Mouse (Mus musculus) intestine, embryonic 15.5 days (tissue): ENCODE results near the gene Ccdc74a. TPM values are rescaled to one million over a fixed set of nuclear protein-coding genes. Genes with fewer than 3 reads are reported as not detected.

Source experiments
- ATAC-seq: fragments of 200-750 bp; cut with Nextera tagmentation; 2 replicates; pipeline ENCODE4 v1.8.0; 2017; ENCODE audit warnings: moderate TSS enrichment, moderate library complexity
- H3K27ac ChIP-seq: fragments of 300-500 bp; sonication (generic); 2 replicates; pipeline ENCODE4 v1.5.1; 2015; ENCODE audit warnings: mild to moderate bottlenecking, inconsistent platforms
- H3K27me3 ChIP-seq: fragments of 300-500 bp; sonication (generic); replicated peaks from 2 replicates; pipeline ENCODE4 v1.6.1; 2015; ENCODE audit warnings: inconsistent platforms
- H3K36me3 ChIP-seq: fragments of 300-500 bp; sonication (generic); 2 replicates; pipeline ENCODE4 v1.6.1; 2015; ENCODE audit warnings: inconsistent platforms
- H3K4me1 ChIP-seq: fragments of 300-500 bp; sonication (generic); replicated peaks from 2 replicates; pipeline ENCODE4 v1.6.1; 2015; ENCODE audit warnings: inconsistent platforms
- H3K4me2 ChIP-seq: fragments of 300-500 bp; sonication (generic); replicated peaks from 2 replicates; pipeline ENCODE4 v1.6.1; 2015; ENCODE audit warnings: mild to moderate bottlenecking, inconsistent platforms
- H3K4me3 ChIP-seq: fragments of 300-500 bp; sonication (generic); replicated peaks from 2 replicates; pipeline ENCODE4 v1.5.1; 2015; ENCODE audit warnings: inconsistent platforms
- H3K9ac ChIP-seq: fragments of 300-500 bp; sonication (generic); 2 replicates; pipeline ENCODE4 v1.6.1; 2015; ENCODE audit warnings: inconsistent platforms
- H3K9me3 ChIP-seq: fragments of 300-500 bp; sonication (generic); 2 replicates; pipeline ENCODE4 v1.6.1; 2016; ENCODE audit warnings: inconsistent platforms
- WGBS: fragments of 180-500 bp; shearing (Covaris S2); methylation state at CpG from one replicate; pipeline ENCODE4 v1.1.7; 2015; 5-methylcytosine and 5-hydroxymethylcytosine counted together
- polyA plus RNA-seq: library from polyadenylated mRNA; unstranded; fragments of >200 nt; fragmentation: Nextera tagmentation; extraction: Ambion mirVana; gene quantifications from 2 replicates; pipeline ENCODE4 v1.2.1, GENCODE M21; 2015

The Ccdc74a gene
- polyA plus RNA-seq, 1 experiment from 2014 or later: 6.7 TPM

DNA sequence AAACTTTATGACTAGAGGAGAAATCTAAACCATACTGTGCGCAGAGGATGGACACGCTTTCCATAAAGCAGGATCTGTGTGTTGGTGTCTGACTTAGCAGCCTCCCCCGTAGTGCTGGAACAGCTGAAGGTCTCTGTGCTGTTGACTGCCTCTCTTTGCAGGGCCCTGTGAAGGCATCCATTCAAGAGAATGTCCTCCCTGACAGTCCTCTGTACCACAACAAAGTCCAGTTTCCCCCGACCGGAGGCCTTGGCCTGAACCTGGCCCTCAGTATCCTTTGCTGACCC is 20.1 kb upstream of the Ccdc74a start:
- Histone ChIP-seq H3K27me3 (no peaks in the 10 kb centered on the region), H3K4me1 (no peaks in the 10 kb centered on the region), H3K4me3 (no peak overlapping the region), H3K4me2 (no peak overlapping the region), H3K27ac (no peak overlapping the region), H3K36me3 (peaks cover 37% of the 10 kb centered on the region), H3K9ac (no peak overlapping the region), H3K9me3 (no peaks in the 10 kb centered on the region)
- no peak for ATAC-seq
- WGBS: 93% methylated on average over 5 of the region's 5 CpGs

DNA sequence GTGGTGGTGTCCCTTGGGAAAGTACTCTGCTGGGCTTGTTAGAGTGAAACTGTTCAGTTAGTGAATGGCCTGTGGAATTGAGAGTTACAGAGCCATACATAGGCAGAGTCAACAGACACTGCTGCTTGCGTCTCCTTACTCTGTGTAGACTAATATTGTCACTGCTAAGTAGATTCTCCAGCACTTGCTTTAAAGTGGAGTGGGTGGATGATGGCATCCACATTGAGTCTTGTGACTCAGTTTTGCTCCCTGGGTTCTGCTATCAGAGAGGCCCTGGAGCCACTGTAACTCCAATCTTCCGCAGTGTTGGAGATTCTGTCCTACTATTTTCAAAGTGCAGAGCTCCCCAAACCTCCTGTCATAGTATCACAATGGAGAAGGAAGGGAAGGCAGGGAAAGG is 13.7 kb upstream of the Ccdc74a start:
- no peaks in the 10 kb centered on the region for H3K4me1 ChIP-seq
- H3K27ac ChIP-seq: no peak overlapping the region
- no peaks in the 10 kb centered on the region for H3K27me3 ChIP-seq
- H3K36me3 ChIP-seq: peaks cover 23% of the 10 kb centered on the region
- no peak overlapping the region for H3K4me2 ChIP-seq
- ATAC-seq: no peak
- H3K9ac ChIP-seq: no peak overlapping the region
- 95% methylated on average over 2 of the region's 2 CpGs for WGBS
- no peak overlapping the region for H3K4me3 ChIP-seq
- H3K9me3 ChIP-seq: no peaks in the 10 kb centered on the region

DNA sequence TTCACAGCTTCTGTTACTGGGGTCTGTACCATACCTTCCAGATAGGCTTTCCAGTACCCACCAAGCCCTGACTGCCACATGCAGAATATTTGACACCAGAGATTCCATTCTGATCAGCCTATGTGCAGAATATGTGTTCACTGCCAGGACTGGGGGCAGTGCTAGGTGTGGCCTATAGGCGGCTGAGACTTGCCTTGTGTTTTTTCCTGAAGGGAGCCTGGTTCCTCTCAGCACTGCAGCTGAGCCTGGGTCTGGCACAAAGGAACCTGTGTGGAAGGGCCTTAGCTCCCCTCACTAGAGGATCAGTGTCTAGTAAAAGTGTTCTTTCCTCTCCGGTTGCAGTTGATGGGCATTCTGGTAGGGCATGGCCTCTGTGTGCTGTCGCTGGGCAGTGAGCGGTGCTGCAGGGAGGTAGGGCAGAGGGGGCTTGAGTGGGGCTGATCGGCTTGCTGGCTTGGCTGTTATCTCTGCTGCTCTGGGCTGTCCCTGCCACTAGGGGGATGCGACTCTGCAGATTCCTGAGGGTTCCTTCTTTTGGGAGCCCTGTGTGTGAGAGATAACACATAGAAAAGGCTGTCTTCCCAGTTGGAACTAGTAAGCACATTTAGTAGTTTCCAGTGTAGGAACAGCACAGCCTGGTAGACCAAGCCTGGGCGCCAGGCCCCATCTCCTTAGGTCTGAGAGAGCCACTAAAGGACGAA is 12.6 kb upstream of the Ccdc74a start:
- H3K9me3 ChIP-seq: no peaks in the 10 kb centered on the region
- no peaks in the 10 kb centered on the region for H3K27me3 ChIP-seq
- H3K4me3 ChIP-seq: no peak overlapping the region
- H3K27ac ChIP-seq: no peak overlapping the region
- no peak overlapping the region for H3K4me2 ChIP-seq
- ATAC-seq: no peak
- no peaks in the 10 kb centered on the region for H3K4me1 ChIP-seq
- 72% methylated on average over 8 of the region's 8 CpGs for WGBS
- H3K9ac ChIP-seq: no peak overlapping the region
- peaks cover 25% of the 10 kb centered on the region for H3K36me3 ChIP-seq

DNA sequence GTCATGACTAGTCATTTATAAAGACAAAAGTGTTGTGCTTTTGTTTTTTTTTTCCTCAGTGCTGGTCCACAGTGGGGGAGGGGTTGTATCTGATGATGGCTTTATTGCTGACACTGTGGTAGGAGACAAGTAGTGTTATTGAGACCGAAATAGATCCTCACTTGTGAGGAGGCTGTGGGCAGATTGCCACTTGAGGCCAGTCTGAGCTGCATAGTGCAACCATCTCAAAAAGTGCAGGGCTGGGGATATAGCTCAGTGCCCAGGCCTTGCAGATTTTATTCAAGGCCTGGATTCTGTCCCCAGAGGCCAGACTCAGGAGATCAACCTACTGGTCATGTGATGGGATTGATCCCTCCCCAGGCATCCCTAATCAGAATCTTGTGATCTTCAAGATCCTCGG is 9.4 kb upstream of the Ccdc74a start:
- H3K27ac ChIP-seq: no peak overlapping the region
- H3K4me3 ChIP-seq: no peak overlapping the region
- H3K4me1 ChIP-seq: no peaks in the 10 kb centered on the region
- H3K4me2 ChIP-seq: no peak overlapping the region
- 90% methylated on average over 2 of the region's 2 CpGs for WGBS
- no peak overlapping the region for H3K9ac ChIP-seq
- peaks cover 34% of the 10 kb centered on the region for H3K36me3 ChIP-seq
- ATAC-seq: no peak
- no peaks in the 10 kb centered on the region for H3K9me3 ChIP-seq
- no peaks in the 10 kb centered on the region for H3K27me3 ChIP-seq

DNA sequence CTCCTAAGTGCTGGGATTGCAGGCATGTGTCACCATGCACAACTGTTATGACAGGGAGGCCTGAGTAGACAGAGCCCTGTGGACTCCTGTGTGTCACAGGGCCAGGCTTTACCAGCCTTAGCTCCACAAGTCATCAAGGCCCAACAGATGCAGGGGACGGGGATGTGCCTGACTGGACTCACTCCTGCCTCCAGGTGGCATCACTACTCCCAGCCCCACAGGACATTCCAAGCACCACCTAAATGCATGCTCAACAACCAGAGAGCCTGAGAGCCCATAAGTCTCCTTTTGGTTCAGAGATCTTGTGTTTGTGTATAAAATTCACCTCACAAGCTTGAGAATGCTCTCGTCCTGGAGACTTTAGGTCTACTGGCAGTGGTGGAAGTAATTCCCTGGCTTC is 8.7 kb upstream of the Ccdc74a start:
- H3K4me3 ChIP-seq: no peak overlapping the region
- H3K9me3 ChIP-seq: no peaks in the 10 kb centered on the region
- no peak overlapping the region for H3K27ac ChIP-seq
- no peaks in the 10 kb centered on the region for H3K4me1 ChIP-seq
- H3K36me3 ChIP-seq: peaks cover 34% of the 10 kb centered on the region
- no peak overlapping the region for H3K9ac ChIP-seq
- no peak overlapping the region for H3K4me2 ChIP-seq
- 75% methylated on average over 2 of the region's 2 CpGs for WGBS
- ATAC-seq: no peak
- H3K27me3 ChIP-seq: no peaks in the 10 kb centered on the region

DNA sequence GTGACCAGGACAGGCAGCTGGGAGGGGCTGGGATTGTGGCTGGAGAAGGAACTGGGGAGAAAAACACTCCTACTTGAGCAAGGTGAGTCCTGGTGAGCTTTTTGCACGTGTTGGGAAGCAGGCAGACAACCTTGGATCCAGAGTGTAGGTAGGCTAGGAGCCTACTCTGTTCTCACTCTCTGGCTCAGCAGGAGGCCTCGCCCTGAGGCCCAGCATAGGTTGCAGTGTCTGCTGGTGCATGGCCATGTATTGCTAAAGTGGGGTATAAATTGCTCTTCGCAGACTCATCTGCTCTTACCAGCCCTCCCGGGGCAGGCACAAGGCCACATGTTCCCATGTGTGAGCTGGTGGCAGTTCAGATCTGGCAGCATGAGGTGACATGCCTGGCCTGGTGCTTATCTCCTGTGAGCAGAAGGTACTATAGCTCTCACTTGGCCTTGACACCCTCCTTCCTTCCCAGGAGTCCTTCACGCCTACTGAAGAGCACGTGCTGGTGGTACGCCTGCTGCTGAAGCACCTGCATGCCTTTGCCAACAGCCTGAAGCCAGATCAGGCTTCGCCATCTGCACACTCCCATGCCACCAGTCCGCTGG is 8.1 kb upstream of the Ccdc74a start:
- no peak overlapping the region for H3K27ac ChIP-seq
- H3K9ac ChIP-seq: no peak overlapping the region
- no peak overlapping the region for H3K4me2 ChIP-seq
- H3K4me1 ChIP-seq: no peaks in the 10 kb centered on the region
- 87% methylated on average over 9 of the region's 9 CpGs for WGBS
- peak; percentile 69 for ATAC-seq
- H3K4me3 ChIP-seq: no peak overlapping the region
- no peaks in the 10 kb centered on the region for H3K27me3 ChIP-seq
- peaks cover 35% of the 10 kb centered on the region for H3K36me3 ChIP-seq
- H3K9me3 ChIP-seq: no peaks in the 10 kb centered on the region

DNA sequence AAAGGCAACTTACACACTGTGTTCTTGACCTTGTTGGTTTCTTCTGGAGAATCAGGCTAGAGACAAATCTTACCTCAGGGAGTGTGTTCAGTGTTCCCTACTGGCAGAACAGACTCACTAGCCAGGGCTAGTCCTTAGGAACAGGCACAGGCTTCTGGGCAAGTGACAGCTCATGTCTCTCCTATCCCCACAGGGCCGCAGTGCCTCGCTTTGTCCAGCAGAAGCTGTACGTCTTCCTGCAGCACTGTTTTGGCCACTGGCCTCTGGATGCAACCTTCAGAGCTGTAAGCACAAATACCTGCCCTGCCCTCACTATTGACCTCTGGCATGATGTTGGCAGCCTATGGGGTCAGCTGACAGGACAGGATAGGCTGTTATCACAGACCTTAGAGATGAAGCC is 7.2 kb upstream of the Ccdc74a start:
- no peaks in the 10 kb centered on the region for H3K4me1 ChIP-seq
- H3K27ac ChIP-seq: no peak overlapping the region
- H3K4me3 ChIP-seq: no peak overlapping the region
- 89% methylated on average over 3 of the region's 3 CpGs for WGBS
- ATAC-seq: no peak
- no peak overlapping the region for H3K9ac ChIP-seq
- H3K4me2 ChIP-seq: no peak overlapping the region
- H3K9me3 ChIP-seq: no peaks in the 10 kb centered on the region
- no peaks in the 10 kb centered on the region for H3K27me3 ChIP-seq
- H3K36me3 ChIP-seq: peaks cover 35% of the 10 kb centered on the region

DNA sequence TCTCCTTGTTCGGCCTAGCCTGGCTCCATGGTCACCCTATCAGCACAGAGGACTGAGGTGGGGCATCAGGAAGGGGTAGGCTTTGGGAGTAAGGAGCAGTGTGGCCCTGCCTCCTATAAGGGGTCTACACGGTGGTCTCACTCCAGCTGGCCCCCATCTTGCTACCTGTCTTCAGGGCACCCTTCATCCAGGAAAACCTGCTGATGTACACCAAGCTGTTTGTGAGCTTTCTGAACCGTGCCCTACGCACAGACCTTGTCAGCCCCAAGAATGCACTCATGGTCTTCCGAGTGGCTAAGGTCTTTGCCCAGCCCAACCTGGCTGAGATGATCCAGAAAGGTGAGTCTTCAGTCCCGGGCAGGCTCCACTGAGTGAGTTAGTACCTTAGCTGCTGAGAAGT is 6.3 kb upstream of the Ccdc74a start:
- Histone ChIP-seq H3K4me2 (no peak overlapping the region), H3K4me3 (no peak overlapping the region), H3K27ac (no peak overlapping the region), H3K9me3 (no peaks in the 10 kb centered on the region), H3K36me3 (peaks cover 35% of the 10 kb centered on the region), H3K27me3 (no peaks in the 10 kb centered on the region), H3K4me1 (no peaks in the 10 kb centered on the region), H3K9ac (no peak overlapping the region)
- 94% methylated on average over 6 of the region's 6 CpGs for WGBS
- ATAC-seq: no peak

DNA sequence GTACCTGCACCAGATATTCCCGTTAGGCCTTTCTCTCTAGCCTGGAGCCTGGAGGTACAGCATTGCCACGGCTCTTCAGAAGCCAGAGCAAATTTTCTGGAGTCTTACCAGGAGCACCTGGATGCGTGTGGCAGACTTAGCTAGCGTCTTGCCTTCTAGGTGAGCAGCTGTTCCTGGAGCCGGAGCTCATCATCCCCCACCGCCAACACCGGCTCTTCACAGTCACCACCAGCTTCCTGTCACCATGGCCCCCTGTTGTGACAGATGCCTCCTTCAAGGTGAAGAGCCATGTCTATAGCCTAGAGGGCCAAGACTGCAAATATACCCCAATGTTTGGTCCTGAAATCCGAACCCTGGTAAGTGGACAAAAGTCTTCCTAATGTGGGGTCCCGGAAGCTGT is 5.6 kb upstream of the Ccdc74a start:
- Histone ChIP-seq H3K4me1 (no peaks in the 10 kb centered on the region), H3K36me3 (peaks cover 35% of the 10 kb centered on the region), H3K4me2 (no peak overlapping the region), H3K27me3 (no peaks in the 10 kb centered on the region), H3K27ac (no peak overlapping the region), H3K9ac (no peak overlapping the region), H3K9me3 (no peaks in the 10 kb centered on the region), H3K4me3 (no peak overlapping the region)
- ATAC-seq: no peak
- WGBS: 94% methylated on average over 9 of the region's 9 CpGs

DNA sequence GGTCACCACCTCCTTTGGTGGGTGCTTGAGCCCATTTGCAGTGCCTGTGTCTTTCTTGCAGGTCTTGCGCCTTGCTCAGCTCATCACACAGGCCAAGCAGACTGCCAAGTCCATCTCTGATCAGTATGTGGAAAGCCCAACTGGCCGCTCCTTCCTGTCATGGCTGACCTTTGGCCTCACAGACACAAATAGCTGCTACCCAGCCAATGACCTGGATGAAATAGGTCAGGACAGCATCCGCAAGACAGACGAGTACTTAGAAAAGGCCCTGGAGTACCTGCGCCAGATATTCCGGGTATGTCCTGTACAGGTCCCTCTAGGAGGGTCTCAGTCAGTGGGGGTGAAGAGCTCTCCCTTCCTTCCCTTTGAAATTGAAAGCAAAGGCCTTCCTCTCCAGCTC is 5.0 kb upstream of the Ccdc74a start:
- 85% methylated on average over 6 of the region's 6 CpGs for WGBS
- peaks cover 3% of the 10 kb centered on the region; the same call in 1 of the 2 replicates for H3K4me1 ChIP-seq
- H3K27ac ChIP-seq: no peak overlapping the region
- no peaks in the 10 kb centered on the region for H3K27me3 ChIP-seq
- no peak overlapping the region for H3K4me3 ChIP-seq
- no peak for ATAC-seq
- no peak overlapping the region for H3K4me2 ChIP-seq
- no peak overlapping the region for H3K9ac ChIP-seq
- no peaks in the 10 kb centered on the region for H3K9me3 ChIP-seq
- peaks cover 35% of the 10 kb centered on the region for H3K36me3 ChIP-seq

DNA sequence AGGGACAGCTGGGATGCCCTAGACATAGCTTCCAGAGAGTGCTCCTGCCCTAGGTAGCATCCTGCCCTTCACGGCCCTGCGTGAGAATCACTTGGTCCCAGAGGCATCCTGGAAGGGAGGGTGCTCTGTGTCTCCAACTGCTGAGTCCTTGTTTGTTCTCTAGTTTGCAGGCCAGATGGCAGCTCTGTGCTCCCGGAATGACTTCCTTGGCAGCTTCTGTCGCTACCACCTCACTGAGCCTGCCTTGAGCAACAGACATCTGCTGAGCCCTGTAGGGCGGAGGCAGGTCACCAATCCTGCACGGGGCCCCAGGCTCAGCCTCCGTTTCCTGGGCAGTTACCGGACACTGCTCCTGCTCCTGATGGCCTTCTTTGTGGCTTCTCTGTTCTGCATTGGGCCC is 4.0 kb upstream of the Ccdc74a start:
- Histone ChIP-seq H3K36me3 (peaks cover 35% of the 10 kb centered on the region), H3K9me3 (no peaks in the 10 kb centered on the region), H3K4me2 (no peak overlapping the region), H3K4me3 (no peak overlapping the region), H3K27me3 (no peaks in the 10 kb centered on the region), H3K4me1 (peaks cover 11% of the 10 kb centered on the region), H3K27ac (no peak overlapping the region), H3K9ac (no peak overlapping the region)
- WGBS: 91% methylated on average over 8 of the region's 8 CpGs
- no peak for ATAC-seq

DNA sequence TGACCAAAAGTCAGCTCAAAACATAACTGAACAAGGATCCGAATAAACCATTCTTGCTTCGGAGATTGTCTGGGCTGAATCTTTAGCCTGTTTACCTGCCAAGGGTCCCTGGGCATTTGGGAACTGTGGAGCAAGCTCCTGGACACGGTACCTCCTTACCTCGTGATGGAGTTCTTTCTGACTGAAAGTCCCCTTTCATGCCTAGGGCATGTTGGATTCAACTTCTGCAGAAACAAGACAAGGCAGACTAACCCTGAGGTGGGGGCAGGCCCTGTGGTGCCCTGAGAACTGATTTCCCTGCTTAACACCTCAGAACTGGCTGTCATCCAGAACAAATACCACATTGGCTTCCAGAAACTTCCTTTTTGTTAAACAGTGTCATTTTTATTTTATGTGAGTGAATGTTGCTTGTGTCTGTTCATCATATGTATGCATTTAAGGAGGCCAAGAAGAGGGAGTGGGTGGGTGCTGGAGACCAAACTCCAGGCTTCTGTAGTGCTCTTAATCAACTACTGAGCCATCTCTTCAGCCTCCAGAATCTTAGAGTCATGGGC is 2.8 kb upstream of the Ccdc74a start:
- Histone ChIP-seq H3K9ac (no peak overlapping the region), H3K9me3 (no peaks in the 10 kb centered on the region), H3K27me3 (no peaks in the 10 kb centered on the region), H3K4me3 (no peak overlapping the region), H3K36me3 (peaks cover 32% of the 10 kb centered on the region), H3K4me2 (no peak overlapping the region), H3K27ac (no peak overlapping the region), H3K4me1 (peaks cover 11% of the 10 kb centered on the region)
- no peak for ATAC-seq
- WGBS: 94% methylated on average over 4 of the region's 4 CpGs

DNA sequence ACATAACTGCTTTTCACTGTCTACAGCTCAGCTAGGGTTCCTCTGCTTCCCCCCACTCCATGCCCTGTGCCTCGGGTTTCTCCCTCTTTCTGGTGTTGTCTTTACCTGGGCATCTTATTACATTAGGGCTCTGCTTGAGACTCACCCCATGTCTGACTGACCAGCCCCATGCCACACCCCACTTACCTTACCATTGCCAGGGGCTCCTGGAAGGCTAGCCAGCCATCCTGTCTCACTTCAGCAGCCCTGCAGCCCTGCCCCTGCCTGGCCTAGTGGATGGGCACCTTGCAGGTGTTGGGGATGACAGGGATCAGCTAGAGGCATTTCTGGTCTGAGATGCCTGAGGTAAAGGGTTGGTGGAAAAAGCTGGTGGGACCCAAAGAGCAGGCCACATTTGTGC is 886 bp downstream of the Ccdc74a start:
- Histone ChIP-seq H3K4me3 (peak overlapping the region; percentile 56; the same call in 1 of the 2 replicates), H3K9ac (peak overlapping the region; percentile 11; the same call in 1 of the 2 replicates), H3K9me3 (no peaks in the 10 kb centered on the region), H3K36me3 (peaks cover 22% of the 10 kb centered on the region), H3K27me3 (no peaks in the 10 kb centered on the region), H3K4me1 (peaks cover 11% of the 10 kb centered on the region), H3K27ac (no peak overlapping the region), H3K4me2 (peak overlapping the region; percentile 97)
- 33% methylated on average over 1 of the region's 1 CpGs for WGBS
- no peak for ATAC-seq
